Mouse (Mus musculus) spleen, adult 2 months (tissue): ENCODE data around the gene Pcdh7. TPM values are rescaled to one million over a fixed set of nuclear protein-coding genes. Genes with fewer than 3 reads are reported as not detected.

Source experiments
- DNase-seq, 2 experiments: peaks; one replicate each; pipeline versions ENCODE4 v3.0.0 to v3.0.0-alpha.2; 2012 to 2021; ENCODE audit warnings: low spot score in 2 of 2, low read depth in 1 of 2
- H3K27ac ChIP-seq: fragments of 200-500 bp; 2 replicates; pipeline ENCODE4 v1.5.1; 2012; ENCODE audit warnings: low read length, inconsistent platforms; ENCODE audit not compliant: insufficient read depth
- H3K27me3 ChIP-seq: fragments of 200-500 bp; 2 replicates; pipeline ENCODE4 v1.6.1; 2012; ENCODE audit warnings: mild to moderate bottlenecking, moderate library complexity, low read length, inconsistent platforms; ENCODE audit not compliant: control insufficient read depth, insufficient read depth
- H3K36me3 ChIP-seq: fragments of 200-500 bp; 2 replicates; pipeline ENCODE4 v1.6.1; 2012; ENCODE audit warnings: mild to moderate bottlenecking, low read length, inconsistent platforms; ENCODE audit not compliant: control insufficient read depth, insufficient read depth
- H3K4me1 ChIP-seq: fragments of 200-500 bp; 2 replicates; pipeline ENCODE4 v1.6.1; 2011; ENCODE audit warnings: inconsistent platforms; ENCODE audit not compliant: control insufficient read depth, insufficient read depth, insufficient read length
- H3K4me3 ChIP-seq: fragments of 200-500 bp; 2 replicates; pipeline ENCODE4 v1.5.1; 2011; ENCODE audit warnings: mild to moderate bottlenecking, inconsistent platforms; ENCODE audit not compliant: insufficient read depth, insufficient read length; ENCODE audit errors: extremely low read depth
- CTCF ChIP-seq: fragments of 200-500 bp; IDR thresholded peaks from 2 replicates; pipeline ENCODE4 v1.5.1; 2011; ENCODE audit warnings: mild to moderate bottlenecking, inconsistent platforms; ENCODE audit not compliant: insufficient read depth, insufficient read length, insufficient replicate concordance; ENCODE audit errors: extremely low read depth
- POLR2A ChIP-seq: fragments of 200-500 bp; IDR thresholded peaks from 2 replicates; pipeline ENCODE4 v1.6.1; 2011; ENCODE audit warnings: low read depth, low read length, inconsistent platforms
- WGBS: fragments of 180-500 bp; shearing (Covaris S2); methylation state at CpG from one replicate; pipeline ENCODE4 v1.1.7; 2018; 5-methylcytosine and 5-hydroxymethylcytosine counted together
- polyA plus RNA-seq: library from polyadenylated mRNA; depleted of rRNA; stranded (reverse); fragments of >200 nt; gene quantifications from 2 replicates; pipeline ENCODE4 v1.2.3, GENCODE M21; 2012

Pcdh7 gene
- polyA plus RNA-seq, 1 experiment, result 2.8 TPM

DNA sequence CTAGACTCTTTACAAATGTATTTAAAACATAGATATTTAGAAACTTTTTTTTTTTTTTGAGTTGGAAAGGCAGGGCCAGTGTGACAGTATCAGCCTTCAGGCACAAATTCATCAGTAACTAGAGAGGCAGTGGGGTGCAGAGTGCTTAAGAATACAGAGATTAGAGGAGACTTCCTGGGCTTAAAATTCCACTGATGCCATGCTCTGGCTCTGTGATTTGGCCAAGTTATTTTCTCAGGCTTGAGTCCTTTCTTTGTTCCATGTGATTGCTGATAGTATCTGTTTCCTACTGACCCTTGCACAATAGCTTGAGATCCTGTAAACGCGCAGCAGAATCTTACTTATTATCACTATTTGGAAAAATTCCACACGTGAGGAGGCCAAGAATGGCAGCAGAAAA, 60.3 kb downstream of the Pcdh7 start:
- no peaks in the 10 kb centered on the region for H3K27me3 ChIP-seq
- H3K4me1 ChIP-seq, result no peaks in the 10 kb centered on the region
- WGBS, result 78% methylated on average over 3 of the region's 3 CpGs
- no peaks in the 10 kb centered on the region for H3K36me3 ChIP-seq
- no peak for DNase-seq
- H3K4me3 ChIP-seq, result no peak overlapping the region
- no peak overlapping the region for H3K27ac ChIP-seq
- TF ChIP-seq POLR2A (no peak), CTCF (no peak)

DNA sequence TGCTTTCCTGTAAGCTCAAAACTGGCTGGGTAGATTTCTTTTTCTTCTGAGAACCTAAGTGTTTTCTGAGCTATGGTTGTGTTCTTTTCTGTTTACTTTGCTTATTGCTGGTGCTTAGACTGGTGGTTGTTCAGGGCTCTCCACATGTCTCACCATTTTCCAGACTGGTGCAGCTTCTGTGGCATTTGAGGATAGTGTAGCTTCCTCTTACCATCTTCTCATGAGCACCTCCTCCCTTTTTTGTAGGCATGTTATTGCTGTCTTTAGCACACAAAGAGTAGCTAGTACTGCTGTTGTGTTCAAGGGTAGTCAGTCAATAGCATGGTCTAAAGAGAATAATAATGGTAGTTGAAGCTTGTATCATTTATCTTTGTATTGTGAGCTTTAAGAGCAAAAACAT, 62.2 kb downstream of the Pcdh7 start:
- no peaks in the 10 kb centered on the region for H3K4me1 ChIP-seq
- H3K27ac ChIP-seq, result no peak overlapping the region
- no peaks in the 10 kb centered on the region for H3K36me3 ChIP-seq
- H3K27me3 ChIP-seq, result no peaks in the 10 kb centered on the region
- H3K4me3 ChIP-seq, result no peak overlapping the region
- no peak for DNase-seq
- TF ChIP-seq CTCF, result no peak
- no peak for TF ChIP-seq POLR2A

DNA sequence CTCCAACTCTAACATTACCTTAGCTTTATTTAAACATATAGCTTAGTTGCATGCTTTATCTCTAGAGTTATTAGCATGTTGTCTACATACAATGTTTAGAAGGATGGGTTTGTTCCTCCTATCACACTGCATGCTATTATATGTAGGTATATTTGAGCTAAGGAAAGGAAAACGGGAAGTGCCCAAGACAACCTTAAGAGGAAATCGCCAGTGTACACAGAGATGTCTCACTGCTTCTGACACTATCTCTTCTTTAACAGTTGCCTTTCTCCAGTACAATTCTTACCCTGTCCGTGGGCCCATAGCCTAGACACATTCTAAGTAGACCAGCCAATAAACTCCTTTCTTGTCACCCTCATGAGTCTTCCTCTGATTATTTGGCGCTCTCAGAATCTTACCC, 62.8 kb downstream of the Pcdh7 start:
- no peaks in the 10 kb centered on the region for H3K36me3 ChIP-seq
- no peak for DNase-seq
- H3K4me3 ChIP-seq, result no peak overlapping the region
- TF ChIP-seq CTCF (no peak), POLR2A (no peak)
- H3K27ac ChIP-seq, result no peak overlapping the region
- H3K4me1 ChIP-seq, result no peaks in the 10 kb centered on the region
- no peaks in the 10 kb centered on the region for H3K27me3 ChIP-seq
- WGBS, result 65% methylated on average over 4 of the region's 4 CpGs

DNA sequence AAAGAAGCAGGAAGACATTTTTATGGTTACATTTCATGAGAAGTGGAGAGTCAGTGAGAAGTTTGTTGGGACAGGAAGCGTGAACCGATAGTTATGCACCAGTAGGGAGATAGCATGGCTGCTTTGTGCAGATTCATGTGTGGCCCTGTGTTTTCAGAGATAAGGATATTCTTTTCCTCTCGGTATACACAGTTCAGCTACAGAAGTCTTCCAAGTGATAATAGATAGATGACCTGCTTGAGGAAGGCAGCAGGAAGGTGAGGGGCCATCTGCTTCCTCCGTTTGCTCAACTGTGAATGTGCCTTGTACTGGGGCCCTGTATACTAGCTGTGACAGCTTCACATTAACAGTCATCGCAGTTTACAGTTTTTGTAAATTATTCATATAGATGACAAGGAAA, 64.2 kb downstream of the Pcdh7 start:
- Histone ChIP-seq H3K27me3 (no peaks in the 10 kb centered on the region), H3K4me3 (no peak overlapping the region), H3K36me3 (no peaks in the 10 kb centered on the region), H3K4me1 (no peaks in the 10 kb centered on the region), H3K27ac (no peak overlapping the region)
- WGBS, result 30% methylated on average over 5 of the region's 5 CpGs
- DNase-seq, result no peak
- TF ChIP-seq POLR2A, result no peak
- TF ChIP-seq CTCF, result no peak

DNA sequence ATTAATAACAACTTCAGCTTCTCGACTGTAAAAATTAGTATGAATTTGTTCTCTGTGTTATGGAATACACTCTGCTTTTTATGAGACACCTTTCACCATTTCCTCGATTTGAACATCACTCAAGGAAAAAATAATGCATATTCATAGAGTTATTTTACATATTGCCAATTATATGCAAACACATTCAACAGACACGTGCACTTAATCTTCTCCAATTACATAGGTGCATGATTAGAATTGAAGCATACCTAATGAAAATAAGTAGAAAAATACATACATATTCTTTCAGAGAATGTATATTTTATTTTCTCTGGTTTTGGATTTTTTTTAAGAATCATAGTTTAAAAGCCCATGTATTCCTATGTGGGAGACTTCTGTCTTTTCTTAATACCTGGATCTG, 64.8 kb downstream of the Pcdh7 start:
- TF ChIP-seq CTCF, result no peak
- no peak for TF ChIP-seq POLR2A
- no peaks in the 10 kb centered on the region for H3K27me3 ChIP-seq
- no peaks in the 10 kb centered on the region for H3K36me3 ChIP-seq
- H3K27ac ChIP-seq, result no peak overlapping the region
- no peak overlapping the region for H3K4me3 ChIP-seq
- no peak for DNase-seq
- H3K4me1 ChIP-seq, result no peaks in the 10 kb centered on the region
- 34% methylated on average over 3 of the region's 3 CpGs for WGBS

DNA sequence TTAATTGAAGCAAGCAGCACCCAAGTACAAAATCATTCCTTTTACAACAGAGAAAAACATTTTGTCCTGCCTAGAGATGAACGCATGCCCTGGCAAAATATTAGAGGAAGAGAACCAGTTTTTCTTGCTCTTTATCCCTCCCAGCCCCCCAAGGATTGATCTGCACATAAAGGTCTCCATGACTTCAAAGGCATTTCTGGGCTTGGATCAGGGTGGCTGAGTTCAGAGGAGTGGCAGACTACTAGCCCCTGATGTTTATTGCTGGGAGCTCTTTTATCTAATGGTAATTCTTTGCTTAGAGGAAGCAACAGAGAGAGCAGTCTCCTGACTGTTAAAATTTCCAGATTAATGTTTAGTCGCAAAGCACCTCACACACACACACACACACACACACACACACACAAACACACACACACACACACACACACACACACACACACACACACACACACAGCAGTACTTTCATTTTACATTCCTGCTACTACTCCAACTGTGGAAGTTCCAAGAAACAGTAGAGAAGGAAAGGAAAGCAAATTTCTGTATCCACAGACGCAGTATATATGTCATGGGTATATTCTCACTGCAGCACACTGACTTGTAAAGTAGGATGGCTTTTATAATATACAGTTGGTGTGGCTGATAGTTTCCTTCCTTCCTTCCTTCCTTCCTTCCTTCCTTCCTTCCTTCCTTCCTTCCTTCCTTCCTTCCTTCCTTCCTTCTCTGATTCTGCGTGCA, 71.2 kb downstream of the Pcdh7 start:
- Histone ChIP-seq H3K27ac (no peak overlapping the region), H3K36me3 (no peaks in the 10 kb centered on the region), H3K4me3 (no peak overlapping the region), H3K4me1 (no peaks in the 10 kb centered on the region), H3K27me3 (no peaks in the 10 kb centered on the region)
- no peak for DNase-seq
- WGBS, result 76% methylated on average over 4 of the region's 4 CpGs
- TF ChIP-seq CTCF, result no peak

DNA sequence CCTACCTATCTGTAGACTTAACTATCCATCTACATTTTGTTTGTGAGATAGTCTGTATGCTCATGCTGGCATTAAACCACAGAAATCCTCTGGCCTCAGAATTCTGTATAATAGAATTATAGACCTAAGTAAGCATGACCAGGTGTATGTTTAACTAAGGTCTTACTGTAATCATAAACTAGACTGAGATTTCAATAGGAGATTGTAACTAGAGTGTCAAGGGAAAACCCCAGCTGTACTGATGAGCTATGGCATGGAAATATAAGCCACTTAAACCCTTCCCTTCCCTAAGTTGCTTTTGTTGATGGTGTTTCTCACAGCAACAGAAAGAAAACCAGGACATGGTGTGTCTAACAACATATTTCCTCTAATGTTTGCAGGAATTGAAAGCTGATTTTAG, 78.6 kb downstream of the Pcdh7 start:
- no peak overlapping the region for H3K27ac ChIP-seq
- no peaks in the 10 kb centered on the region for H3K27me3 ChIP-seq
- H3K4me3 ChIP-seq, result no peak overlapping the region
- H3K36me3 ChIP-seq, result no peaks in the 10 kb centered on the region
- no peak for DNase-seq
- TF ChIP-seq POLR2A (no peak), CTCF (no peak)
- no peaks in the 10 kb centered on the region for H3K4me1 ChIP-seq
